Mouse (Mus musculus) activated CD4-positive, CD25-positive, alpha-beta regulatory T cell, adult 4 months (primary cell): ENCODE data around the gene Kcnb1. TPM values are rescaled to one million over a fixed set of nuclear protein-coding genes. Genes with fewer than 3 reads are reported as not detected.
"Not testable (repeated sequence)": the region's sequence is repeated elsewhere in the genome, so short reads cannot be mapped to it uniquely, and the experiment has no call there.

ENCODE experiments used
- ATAC-seq: one replicate; pipeline ENCODE4 v1.8.0; 2017
- polyA plus RNA-seq, 2 experiments: library from polyadenylated mRNA; unstranded; fragments of 100-300 nt; shearing (Covaris generic); gene quantifications; one replicate each; pipeline ENCODE4 v1.2.1; 2017

The Kcnb1 gene
- polyA plus RNA-seq, 2 experiments from 2014 or later, result 0.61 to 0.96 TPM

DNA sequence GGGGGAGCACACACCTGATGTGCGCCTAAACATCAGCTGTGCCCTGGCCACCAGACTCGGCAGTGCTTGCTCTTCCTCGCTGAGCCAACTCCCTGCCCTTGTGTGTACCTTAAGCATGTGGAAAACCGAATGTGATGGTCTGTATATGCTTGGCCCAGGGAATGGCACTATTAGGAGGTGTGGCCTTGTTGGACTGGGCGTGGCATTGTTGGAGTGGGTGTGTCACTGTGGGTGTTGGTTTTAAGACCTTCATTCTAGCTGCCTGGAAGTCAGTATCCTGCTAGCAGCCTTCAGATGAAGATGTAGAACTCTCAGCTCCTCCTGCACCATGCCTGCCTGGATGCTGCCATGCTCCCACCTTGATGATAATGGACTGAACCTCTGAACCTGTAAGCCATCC lies 14.7 kb upstream of the Kcnb1 start:
- not testable (repeated sequence) for ATAC-seq

DNA sequence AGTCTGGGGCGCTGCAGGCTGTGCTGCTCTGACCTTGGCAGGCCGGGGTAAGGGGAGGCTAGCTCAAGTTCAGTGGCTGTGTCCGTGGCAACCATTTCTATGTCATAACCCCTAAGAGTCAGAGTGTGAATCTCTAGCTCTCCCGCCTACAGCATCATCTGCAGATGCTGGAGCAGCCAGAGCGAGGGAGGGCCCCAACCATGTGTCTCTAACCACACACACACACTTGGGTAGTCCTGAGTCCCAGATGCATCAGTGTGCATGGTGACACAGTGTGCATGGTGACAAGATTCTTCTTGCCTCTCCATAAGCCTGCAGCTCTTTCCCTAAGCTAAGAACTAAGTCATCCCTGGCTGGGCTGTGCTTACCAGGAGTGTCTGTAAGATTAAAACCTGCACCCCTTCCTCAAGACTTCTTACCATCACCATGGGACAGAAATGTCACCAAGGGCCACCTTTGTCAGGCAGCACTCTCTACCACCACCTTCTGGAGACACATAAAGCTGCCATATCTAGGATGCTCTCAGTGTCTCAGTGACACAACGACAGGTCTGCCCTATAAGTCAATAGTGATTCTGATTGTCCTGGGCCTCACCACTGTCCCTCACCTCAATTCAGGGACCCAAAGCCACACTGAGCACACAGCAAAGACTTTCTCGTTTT lies 13.7 kb upstream of the Kcnb1 start:
- ATAC-seq, result no peak

DNA sequence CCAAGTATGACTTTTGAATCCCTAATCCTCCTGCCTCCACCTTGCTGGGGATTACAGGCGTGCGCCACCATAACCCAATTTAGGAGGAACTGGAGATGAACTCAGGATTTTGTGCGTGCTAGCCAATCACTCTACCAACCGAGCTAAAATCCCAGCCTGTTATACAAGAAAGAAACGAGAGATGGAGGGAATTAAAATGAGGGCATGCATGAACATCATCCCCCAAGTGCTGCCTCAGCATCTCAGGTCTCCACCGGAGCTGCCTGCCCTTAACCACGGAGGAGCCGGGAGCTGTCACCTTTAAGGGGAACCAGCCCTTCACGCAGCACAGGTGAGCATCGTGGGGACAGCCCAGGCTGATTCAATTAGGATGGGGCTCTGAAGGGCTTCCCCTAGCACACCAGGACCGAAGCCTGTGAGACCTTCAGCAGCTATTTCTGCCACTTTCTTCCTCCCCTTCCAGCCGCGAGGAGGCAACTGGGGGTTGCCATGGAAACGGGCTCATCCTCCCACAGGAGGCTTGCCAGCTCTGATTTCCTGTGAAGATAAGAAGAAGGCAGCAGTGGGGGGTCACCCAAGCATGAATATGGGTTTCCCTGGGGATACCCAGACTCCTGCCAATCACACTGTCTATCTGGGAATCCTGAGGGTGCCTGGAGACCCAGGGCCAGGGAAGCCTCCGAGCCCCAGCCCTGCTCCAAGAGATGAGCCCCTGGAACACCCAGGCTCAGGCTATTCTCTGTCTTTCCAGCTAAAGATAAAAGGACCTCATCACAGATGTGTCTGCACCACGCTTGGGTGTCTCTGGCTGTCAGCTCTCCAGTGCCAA lies 11.7 kb upstream of the Kcnb1 start:
- ATAC-seq, result no peak

DNA sequence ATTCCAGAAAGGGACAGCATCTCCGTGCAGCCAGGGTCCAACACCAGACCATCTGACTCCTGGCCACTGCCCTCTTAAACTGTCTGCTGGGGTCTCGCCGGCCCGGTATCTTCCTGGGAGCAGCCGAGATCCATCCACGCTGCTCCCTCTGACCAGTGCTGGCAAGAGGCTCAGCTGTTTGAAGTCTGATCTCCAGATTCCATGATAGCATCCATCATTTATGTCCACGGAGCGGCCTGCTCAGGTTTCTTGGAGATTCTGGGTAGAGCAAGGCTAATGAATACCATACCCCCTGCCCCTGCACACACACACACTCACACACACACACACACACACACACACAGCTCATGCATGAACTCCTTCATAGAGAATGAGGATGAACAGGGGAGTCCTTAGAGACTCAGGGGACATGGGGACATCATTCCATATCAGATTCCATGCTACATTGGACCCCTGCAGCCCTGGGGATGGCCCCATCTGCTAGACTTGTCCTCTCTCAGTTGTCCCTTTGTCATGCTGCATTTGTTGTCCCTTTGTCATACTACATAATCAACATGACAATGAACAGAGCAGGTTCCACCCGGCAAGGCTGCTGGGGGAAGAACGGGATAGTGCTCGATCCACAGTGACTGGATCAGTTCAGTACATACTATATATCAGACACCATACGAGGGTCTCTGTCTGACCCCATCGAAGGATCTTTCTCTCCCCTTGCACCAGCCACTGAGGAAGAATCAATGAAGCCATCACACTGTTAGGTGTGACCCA lies 8.9 kb upstream of the Kcnb1 start:
- ATAC-seq, result no peak

DNA sequence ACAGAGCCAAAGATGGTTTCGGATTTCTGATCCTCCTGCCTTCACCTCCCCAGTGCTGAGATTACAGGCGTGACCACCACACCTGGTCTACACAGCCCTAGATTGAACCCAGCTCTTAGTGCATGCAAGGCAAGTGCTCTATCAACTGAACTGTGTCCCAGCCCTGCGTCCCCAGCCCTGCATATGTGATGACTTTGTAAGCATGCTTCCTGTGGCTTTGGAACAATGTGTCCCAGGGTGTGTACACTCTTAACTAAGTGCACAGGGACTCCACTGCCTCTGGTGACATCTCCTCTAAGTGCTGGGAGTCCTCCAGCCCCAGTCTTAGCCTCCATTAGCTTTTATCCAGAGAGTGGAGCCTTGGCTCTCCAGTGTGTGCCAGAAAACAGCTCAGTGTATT lies 3.4 kb upstream of the Kcnb1 start:
- no peak for ATAC-seq

DNA sequence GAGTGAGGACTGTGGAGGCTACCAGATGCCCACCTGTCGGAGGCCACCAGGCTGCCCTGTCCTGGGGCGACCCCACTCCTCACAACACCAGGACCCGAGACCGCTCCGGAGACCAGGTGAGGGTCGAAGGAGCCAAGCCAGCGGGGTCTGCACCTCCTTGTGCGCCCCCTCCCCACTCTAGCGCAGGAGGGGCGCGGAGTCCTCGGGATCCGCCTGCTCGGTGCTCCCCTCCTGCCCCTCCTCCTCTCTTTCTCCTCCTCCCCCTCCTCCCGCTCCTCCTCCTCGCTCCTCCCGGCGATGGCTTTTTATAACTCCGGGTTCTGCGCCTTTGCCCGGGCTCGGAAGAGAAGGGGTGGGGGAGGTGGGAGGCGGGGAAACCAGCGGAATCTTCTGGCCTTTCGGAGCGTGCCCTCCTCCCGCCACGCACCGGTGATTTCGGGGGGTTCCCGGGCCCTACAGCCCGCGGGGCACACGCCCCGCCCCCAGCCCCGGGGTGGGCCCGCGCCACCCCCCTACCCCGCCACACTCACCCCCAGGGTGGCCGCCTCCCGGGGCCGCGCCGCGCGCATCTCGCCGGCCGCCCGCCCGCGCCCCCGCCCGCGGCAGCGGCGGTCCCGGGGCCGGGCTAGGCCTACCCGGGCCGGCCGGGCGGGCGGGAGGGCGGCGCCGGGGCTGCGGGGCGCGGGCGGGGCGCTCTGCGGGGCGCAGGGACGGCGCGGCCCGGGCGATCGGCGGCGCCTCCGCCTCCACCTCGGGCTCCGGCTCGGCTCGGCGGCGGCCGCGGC lies 472 bp downstream of the Kcnb1 start:
- ATAC-seq, result no peak

DNA sequence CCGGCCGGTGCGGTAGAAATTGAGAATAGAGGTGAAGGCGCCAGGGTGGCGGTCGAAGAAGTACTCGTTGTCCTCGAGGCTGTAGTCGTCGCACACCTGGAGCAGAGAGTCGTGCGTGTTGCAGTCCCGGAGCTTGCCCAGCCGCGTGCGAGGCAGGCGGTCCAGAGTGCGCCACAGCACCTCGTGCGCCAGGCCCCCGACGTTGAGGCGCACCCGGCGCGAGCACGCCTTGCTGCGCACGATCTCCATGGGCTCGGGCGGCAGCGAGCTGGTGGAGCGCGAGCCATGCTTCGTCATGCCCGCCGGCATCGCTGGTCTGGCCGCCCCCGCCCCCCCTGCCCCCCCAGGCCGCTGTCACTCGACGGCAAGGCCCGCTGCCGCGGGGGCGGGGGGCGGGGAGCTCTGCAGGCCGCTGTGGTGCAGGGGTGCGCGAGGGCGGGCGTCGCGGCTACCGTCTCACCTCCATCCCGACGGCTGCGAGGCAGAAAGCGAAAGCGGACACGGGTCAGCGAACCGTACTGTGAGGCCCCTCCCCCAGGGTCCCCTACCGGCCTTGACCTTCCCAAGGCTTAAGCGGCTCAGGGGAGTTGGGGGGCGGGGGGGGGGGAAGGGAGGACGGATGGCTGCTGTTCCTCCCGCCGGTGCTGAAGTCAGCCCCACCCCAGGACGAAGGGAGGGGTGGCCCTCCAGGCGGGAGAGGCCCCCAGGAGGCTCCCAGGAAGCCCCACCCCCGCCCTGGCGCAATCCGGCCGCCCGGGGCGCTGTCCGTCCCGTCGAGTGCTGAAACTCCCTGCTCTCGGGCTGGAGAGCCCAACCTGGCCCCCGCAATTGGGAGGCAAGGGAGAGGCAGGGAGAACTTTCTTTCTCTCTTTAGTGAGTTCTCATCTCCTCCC lies 1.4 kb downstream of the Kcnb1 start:
- no peak for ATAC-seq

DNA sequence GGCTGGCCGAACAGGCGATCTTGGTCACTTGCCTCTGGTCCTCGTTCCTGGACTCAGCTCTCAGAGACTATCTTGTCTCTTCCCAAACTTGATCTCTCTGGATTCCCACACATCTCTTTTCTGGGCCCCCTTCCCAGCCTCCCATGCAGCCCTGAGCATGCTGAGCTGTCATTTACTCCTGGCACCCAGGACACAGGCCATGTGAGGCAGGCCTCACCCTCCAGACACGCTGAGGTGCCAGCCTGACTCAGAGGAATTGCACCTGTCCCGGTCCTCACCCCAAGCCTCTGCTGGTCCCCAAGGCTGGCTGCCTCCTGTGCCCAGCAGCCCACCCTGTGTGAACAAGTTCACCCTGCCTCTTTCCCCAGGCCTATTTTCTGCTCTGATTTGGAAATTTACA lies 2.8 kb downstream of the Kcnb1 start:
- ATAC-seq, result no peak

DNA sequence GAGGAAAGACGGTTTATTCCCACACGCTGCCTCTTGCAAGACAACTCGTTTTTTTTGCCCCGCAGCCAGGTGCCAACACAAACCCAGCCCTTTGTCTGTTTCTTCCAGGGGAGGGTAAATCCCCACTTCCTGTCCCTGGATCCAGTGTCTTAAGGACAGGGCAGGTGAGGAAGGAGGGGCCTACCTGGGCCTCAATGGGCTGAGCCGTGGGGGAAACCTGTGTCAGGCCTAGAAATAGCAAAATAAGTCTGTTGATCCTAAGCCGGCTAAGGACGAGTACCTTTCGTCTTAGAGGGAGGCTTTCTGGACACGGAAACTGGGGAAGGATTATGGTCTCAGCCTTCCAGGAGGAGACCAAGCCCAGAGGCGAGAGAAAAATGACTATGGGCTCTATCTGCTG lies 3.4 kb downstream of the Kcnb1 start:
- ATAC-seq, result no peak

DNA sequence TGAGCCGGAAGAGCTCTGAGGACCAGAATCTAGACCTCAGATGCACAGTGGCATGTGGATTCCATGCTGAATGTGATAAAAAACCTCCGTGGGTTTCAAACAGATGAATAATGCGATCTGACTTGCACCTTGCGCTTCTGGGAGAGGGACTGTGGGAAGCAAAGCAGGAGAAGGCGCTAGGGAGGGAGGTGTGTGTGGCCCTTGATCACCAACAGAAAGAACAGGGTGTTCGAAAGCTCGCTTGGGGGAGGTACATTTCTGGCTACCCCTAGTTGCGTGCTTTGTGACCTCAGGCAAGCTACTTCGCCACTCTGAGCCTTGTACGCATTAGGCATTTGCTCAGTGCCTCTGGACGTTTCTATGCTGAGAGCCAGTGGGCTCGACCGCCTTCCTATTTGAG lies 4.0 kb downstream of the Kcnb1 start:
- ATAC-seq, result no peak

DNA sequence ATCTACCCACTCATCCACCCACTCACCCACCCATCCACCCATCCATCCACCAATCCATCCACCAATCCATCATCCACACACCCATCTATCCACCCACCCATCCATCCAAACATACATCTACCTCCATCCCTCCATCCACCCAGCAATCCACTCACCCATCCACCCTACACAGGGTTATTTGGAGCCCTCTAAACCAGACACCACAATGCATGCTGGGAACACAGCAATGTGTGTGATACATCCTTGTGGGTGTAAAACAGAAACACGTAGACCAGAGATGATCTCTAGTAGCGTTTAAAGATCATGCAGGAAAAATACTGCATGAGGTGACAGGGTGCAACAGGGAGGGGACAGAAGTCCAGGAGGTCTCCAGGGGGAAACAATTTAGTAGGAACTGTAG lies 4.5 kb downstream of the Kcnb1 start:
- ATAC-seq, result no peak

DNA sequence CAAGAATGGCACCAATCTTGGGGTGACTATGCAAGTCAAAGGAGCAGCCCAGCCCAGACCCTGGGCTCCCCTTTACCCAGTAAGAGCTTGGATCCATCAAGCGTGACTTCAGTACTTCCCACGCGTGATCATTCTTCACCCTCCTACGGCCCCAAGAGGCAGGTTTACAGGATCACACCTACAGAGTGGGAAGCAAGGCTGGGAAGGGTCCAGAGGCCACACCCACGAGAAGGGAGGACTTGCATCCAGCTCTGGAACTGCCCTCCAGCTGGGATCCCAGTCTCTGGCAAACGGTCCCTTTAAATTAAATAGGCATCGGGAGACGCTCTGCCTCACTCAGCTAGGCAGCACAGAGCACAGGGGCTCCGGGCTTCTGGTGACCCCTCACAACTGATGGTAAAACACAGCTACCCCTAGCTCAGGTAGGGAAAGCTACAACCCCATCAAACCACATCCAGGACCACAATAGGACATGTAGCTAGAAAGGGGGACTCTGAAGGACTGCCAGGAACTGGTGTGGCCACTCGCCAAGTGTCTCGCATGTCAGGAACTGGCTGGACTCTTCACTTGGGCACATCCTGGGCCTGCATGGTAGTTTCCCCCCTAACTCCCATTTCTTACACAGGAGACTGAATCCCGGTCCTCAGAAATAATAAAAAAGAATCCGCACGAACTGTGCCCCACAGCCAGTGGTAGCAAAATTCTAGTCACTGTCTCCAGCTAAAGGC lies 8.1 kb downstream of the Kcnb1 start:
- no peak for ATAC-seq

DNA sequence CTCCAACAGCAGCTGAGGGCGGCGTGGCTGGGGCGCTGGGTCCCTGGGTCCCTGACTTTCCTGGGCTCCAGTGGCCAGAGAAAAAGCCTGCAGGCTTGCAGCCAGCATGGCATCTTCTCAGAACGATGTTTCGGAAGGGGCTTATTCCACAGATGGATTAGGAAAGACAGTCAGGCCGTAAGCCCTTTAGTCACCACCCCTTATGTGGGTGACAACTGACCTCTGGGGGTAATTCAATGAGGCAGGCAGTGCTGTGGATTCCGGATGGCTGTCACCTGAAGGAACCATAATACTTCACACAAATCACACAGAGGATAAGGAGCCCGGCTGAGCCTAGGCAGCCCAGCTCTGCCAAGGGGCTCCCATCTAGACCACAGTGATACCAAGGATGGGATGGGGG lies 8.9 kb downstream of the Kcnb1 start:
- ATAC-seq, result no peak

DNA sequence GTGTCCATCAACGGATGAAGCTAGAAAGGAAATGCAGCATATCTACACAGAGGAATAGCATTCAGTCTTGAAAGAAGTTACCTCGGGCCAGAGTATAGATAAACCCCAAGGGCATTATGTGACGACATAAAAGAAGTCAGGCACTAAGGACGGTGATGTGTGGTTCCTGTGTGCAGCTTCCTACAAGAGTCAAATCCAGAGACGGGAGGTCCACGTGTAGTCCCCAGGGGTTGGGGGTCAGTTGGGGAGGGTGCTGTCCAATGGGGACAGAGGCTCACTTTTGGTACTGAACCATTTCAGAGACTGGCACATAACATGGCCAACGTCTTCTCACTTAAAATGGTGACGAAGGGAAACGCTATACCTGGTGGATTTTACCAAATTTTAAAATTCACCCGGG lies 10.7 kb downstream of the Kcnb1 start:
- ATAC-seq, result no peak

DNA sequence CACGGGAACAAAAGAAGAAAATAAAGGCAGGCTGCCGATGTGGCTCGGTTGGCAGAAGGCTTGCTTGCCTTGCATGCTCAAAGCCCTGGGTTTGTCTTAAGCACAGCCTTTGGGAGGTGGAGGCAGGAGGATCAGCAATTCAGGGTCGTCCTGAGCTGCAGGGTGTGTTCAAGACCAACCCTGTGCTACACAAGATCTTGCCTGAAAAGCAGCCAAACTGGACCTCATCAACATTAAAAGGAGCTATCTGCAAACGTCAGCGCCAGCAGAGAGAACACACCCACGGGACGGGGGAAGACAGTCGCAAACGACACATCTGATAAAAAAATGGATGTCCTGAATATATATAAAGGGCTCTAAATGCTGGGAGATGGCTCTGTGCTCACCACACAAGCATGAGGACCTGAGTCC lies 12.7 kb downstream of the Kcnb1 start:
- ATAC-seq, result no peak

DNA sequence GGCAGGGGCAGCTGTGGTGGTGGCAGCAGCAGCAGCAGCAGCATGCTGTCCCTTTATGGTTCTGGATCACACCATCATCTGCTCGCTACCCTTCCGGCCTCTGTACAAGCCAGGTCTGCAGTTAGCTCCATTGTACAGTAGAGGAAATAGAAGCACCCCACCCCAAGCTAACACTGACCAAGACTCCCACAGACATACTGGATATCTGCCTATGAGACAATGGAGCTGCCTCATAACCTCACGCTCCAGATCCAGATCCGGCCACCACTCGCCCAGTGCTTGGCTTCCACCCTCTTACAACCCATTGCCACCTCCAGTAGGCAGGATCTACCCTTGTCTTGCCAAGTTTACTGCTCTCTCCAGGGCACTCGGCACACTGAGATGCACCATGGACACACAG lies 14.7 kb downstream of the Kcnb1 start:
- ATAC-seq, result no peak

DNA sequence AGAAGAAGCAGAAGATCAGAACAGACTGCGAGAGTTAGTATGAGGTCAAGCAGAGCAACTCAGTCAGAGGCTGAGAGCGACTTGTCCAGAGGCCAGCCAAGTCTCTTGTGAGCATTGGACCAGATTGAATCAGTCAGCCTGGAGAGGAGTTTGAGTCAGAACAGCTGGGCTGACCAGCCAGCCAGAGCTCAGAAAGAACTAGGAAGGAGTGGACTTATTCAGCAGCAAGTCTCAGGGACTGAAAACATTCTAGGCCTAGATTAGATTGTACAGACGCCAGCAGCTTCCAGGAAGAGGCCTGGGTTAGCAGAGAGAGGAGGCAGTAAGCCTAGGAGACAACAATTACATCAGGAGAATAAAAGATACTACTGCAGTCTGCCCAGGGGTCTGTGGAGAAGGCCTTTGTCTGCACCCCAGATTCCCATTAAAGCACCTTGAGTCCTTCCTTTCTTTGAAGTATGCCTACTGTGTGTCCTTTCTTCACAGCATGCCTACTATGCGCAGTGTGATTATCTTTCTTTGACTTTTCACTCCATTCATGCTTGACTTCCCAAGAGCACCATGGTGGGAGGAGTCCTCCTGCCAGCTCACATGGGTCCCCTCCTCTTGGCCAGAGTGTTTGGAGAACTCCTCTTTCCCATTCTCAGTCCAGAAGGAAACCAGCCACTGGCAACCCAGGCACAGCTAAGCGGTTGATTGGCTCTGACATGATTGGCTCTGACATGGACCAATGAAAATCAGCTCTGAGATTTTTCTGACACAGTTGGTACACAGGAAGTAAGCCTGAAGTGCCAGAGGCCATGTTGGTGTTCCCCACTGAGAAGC lies 16.7 kb downstream of the Kcnb1 start:
- ATAC-seq, result no peak

DNA sequence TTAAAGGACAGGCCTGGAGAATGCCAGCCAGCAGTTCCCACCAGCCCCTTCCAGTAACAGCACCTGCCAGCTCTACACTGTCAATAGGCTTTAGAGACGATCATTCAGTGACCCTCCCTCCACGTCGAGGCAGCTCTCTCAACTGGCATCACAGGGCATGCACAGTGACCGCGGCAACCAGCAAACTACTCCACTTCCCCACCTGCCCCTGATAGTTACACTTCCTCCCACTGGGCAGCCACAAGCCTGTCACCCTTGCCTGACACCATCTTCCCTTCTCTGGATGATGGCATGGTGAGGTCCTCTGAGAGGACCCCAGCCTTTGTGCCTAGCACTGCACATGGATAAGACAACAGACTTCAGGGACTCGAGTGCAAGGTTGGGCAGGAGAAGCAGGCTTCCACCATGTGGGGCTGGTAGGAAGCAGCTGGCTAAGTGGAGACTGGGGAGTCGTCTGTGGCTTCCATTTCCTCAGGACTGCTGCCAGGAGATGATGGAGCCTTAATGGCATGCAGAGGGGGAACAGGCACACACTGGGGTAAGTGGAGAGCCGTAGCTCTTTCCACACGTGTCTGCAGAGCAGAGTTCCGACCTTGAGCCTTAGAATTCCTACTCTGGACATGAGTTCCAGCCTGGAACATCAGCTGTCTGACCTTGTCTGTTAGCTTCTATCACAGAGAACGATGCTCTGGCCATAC lies 22.3 kb downstream of the Kcnb1 start:
- ATAC-seq, result no peak

DNA sequence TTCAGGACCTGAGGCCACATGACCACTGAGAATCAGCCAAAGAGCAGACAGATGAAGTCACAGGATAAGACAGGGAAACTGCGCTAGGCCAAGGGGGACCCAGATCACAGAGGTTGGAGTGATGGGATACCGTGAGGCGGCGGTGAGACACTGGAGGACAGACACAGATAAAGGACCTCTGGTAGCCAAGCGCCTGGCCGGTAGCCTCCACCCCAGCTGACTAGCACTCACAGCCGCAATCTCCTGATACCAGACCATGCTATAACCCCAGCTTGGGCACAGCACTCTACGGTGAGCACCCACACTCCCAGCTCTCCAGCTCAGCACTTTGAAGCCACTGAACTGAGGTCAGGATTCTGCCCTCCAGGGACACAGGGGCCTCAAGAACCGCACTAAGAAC lies 26.4 kb downstream of the Kcnb1 start:
- ATAC-seq, result no peak

DNA sequence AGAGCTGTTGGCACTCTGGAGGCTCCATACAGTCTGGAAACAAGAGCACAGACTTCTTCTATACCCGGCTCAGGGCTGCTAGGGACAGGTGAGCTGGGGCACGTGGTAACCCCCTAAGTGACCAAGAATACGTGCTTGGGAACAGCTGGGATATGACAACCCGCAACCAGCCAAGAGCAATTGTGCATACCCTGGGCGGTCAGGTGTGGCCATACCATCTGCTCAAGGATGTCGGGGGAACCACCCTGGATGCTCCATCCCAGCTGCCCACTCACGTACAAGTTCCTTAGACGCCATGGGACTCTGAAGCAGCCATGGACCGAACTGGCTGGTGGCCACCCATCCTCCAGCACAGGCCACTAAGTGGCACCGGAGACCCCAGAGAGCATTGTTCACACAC lies 26.8 kb downstream of the Kcnb1 start:
- ATAC-seq, result no peak
